Mouse (Mus musculus): ENCODE results near the gene Slc4a2.

The Slc4a2 gene

DNA sequence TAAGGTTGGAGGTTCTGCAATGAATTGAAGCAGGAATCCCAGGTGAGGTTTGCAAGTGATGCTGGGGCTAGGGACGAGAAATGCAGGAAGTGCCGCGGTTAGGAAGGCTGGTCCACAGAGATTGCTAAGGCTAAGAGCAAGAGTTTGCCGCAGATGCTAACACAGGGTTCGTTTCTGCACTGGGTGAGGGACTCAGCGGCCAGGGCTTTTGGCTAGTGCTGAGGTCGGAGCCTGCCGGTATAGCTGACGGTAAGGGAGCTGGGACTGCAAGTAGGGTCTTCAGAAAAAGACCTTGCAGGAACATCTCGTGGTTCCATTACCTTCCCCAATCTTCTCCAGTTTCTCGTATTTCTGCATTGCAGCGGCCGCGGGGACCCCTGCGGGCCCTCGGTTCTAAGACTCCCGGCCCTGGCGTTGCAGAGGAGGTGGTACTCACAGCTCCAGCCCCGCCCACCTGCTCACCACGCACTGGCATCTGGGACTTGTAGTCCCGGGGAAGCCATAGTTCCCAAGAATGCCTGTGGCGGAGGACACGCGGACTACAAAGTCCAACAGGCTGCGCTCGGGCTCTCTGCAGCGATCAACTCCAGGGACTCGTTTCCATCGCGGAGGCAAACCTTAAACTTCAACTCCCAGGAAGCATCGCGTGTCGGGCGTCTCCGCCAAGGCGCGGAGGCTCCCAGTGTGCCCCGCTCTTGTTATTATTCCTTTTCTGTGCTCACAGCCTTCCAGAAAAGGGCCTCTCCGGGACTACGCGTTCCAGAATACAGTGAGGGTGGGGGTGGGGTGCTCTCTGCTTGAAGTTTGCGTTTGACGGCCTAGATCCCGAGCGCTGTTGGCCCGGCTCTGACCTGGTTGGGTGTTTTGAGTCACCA, at the start of gene Slc4a2, which contains the start of gene Cdk5:
Gene Slc4a2 (plus strand): TSS at position 709 of the 875 bp plus-strand sequence.
Gene Cdk5 (minus strand): TSS at position 402 of the 875 bp plus-strand sequence.
- peak; percentile 99 to 100 for DNase-seq

DNA sequence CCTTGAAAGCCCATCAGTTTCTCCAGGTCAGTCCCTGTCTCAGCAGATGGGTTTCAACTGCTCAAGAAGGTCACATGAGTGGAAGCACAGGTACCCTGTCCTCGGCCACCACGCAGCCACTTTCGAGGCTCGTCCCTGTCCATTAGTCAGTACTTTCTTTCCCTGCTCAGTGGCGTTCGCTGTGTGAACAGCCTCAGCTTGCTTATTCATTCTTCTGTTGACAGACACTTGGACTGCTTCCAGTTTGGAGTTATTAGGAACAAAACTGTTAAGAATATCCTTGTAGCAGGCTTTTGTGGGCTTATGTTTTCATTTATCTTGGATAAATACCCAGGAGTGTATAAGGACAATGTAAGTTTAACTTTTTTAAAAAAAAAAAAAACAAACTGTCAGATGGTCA, 49.4 kb upstream of the Slc4a2 start:
- no peak for DNase-seq

DNA sequence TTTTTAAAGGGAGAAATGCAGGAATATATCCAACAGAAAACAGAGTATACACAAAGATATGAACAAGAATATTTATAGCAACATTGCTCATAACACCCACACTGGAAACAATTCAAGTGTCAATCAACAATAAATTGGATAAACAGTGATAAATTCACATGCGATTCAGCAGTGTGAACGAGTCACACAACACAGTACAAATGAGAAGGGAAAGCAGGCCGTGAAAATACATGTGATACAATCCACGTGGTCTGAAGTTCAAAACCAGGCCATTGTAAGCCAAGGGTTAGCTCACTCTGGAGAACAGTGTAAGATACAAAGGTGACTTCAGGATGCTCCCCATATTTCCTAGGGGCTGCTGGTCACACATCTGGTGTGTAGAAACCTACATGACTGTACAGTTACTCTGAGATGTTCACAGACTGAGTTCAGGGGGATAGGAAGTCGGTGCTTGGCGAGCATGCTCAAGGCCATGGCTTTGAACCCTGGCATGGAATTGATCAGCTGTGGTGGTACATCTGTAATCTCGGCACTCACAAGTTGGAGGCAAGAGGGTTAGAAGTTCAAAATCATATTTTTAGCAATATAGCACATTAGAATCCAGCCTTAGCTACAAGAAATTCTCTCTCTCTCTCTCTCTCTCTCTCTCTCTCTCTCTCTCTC, 48.8 kb upstream of the Slc4a2 start:
- no peak for DNase-seq

DNA sequence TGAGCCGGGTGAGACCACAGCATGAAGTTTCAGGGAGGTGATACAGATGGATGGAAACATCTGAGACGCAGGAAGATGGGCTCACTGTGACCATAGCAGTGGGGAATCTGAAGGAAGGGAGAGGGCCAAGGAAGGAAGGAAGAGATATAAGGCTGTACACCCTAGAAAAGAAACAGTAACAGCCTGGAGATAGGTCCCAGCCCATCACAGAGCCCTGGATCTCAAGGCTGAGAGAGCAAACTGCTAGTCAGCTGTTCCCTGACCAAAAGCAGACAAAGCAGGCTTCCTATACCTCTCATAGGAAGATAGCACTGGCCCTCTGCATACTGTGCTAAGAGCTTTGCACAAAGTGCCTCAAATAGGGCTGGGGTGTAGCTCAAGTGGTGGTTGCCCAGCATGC, 44.9 kb upstream of the Slc4a2 start:
- no peak for DNase-seq

DNA sequence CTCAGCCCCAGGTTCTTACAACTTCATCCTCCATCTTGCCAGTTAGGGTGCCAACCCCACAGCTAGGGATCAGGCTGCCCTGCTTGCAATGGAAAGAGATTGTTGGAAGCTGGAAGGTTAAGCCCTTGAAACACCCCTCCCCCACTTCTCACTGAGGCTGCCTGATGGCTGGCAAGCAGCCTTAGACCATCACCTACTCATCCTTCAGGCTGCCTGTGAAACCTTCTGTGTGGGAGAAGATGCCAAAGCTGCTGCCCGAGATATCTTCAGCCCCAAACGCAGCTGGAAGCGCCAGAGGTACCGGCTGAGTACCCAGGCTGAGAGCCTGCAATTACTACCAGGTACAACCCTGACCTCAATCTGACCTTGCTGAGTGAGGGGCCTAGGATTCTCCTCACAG, 44.1 kb upstream of the Slc4a2 start:
- no peak for DNase-seq

DNA sequence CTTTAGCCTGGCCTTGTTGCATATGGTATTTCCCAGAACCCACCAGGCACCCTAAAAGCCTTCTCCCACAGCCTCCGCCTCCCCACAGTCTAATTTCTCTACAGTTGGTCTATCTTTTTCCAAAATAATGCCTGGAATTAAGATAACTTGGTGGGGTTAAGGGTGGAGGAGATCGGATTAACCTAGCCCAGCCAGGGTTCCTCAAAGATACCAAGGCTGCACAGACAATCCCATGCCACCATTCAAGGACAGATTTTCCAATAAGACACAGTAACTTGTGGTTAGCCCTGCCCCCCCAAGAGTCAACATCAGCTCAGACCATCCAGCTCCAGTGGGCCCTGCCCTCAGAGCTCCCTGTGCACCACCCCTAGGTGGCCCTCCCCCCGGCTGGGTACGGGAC, 43.1 kb upstream of the Slc4a2 start:
- no peak for DNase-seq

DNA sequence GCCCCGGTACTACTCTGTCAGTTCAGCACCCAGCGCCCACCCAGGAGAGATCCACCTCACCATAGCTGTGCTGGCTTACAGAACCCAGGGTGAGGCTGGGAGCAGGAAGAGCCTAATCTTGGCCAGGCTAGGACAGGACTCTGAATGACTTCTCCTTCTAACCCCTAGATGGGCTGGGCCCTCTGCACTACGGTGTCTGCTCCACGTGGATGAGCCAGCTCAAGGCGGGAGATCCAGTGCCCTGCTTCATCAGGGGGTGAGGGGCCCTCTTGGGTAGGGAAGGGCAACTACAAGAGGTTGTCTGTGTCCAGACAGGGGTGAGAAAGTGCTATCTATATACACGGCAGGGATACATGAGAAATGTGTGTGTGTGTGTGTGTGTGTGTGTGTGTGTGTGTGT, 42.2 kb upstream of the Slc4a2 start:
- no peak for DNase-seq

DNA sequence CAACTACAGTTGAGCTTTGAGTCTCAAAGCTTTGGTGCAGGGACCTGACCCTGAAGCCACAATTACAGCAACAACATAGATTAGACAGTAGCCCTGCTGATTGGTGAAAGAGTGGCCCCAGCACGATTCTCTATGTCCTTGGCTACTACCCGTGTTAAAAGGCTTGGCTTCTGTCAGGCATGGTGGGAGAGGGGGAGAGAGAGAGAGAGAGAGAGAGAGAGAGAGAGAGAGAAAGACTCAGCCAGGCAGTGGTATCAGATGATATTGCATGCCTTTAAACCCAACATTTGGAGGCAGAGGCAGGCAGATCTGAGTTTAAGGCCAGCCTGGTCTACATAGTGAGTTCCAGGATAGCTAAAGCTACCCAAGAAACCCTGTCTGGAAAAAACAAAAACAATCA, 41.6 kb upstream of the Slc4a2 start:
- DNase-seq = no peak

DNA sequence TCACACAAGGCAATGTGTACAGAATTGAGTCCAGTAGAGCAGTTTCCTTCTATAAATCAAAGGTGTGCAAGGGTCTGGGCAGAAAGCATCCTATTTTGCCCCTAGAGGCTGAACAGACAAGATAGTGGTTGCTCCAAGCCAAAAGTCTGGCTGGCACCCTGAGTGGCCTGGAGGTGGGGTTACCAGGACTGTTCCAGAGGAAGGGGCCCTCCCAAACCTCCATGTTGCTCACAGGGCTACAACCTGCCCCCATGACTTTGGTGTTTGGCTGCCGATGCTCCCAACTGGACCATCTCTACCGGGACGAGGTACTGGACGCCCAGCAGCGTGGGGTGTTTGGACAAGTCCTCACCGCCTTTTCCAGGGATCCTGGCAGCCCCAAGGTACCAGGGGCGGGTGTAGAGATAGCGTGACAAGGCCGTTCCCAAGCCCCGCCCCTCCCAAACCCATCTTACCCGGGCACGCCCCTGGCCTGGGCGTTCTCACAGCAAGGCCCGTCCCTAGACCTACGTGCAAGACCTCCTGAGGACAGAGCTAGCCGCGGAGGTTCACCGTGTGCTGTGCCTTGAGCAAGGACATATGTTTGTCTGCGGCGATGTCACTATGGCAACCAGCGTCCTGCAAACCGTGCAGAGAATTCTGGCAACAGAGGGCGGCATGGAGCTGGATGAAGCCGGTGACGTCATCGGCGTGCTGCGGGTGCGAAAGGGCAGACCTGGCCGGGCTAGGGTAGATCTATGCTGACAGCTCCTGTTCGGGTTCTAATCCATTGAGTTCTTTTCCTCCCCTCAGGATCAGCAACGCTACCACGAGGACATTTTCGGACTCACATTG, 40.4 kb upstream of the Slc4a2 start:
- peak; percentile 91 to 93 for DNase-seq

DNA sequence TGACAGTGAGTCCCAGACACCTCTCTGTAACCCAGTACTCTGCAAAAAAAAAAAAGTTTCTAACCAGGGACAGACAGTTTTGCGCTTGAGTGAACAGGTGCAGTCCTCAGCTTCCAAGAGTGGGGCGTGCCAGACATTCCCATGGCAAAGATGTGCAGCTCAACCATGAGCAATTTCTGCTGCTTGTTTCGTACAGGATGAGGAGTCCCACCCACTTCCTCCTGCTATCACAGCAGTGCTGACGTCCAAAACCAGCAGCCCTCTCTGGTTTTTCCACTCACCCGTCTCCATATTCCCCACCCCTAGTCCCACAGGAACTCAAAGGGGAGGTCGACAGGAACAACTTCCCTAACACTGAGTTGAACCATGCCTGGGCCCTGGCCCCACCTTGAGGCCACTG, 39.2 kb upstream of the Slc4a2 start:
- DNase-seq = peak; percentile 67 to 77

DNA sequence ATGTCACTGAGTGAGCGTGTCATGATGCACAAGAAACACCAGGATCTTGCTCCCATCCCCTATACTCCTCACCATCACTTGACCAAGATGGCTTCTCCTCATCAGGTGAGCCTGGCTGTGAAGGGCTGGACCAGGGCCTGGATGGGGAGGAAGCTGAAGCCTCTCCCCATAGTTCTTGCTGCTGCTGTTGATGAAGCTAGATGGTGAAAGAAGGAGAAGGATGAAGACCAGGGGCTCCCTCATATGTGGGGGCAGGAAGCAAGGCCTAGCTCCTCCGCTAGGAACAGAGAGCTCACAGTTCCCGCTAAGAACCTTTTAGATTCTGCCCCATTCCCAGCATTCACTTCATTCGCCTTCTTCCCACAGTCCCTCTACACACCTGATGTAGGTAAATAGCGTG, 38.3 kb upstream of the Slc4a2 start:
- DNase-seq = no peak

DNA sequence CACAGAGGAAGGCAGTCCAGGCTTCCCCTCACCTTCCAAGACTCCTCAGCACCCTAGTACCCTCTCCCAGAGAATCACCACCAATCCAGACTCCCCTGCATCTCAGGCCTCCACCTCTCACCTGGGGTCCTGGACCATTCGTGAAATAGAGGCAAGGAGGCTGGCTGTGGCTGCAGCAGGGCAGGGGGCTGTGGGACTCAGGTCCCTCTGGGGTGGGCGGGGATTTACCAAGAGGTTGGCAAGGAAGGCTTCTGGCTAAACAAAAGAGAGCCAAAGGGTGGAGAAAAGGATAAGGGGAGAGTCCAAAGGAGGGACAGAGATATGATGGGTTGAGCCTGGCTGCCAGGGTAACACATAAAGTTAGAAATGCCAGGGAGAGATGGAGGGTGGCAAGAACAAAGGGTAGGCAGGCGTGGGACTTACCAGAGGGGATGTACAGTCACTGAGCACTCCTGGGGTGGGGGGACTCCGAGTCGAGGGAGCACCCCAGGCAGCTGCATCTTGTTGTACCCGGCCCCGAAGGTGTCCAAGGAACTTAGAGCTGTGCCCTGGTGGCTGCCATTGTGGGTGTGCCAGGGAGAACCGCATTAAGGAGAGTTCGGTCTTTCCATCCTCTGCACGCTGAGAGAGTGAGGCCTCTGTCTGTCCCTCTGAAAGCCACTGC, 37.6 kb upstream of the Slc4a2 start:
- DNase-seq = no peak

DNA sequence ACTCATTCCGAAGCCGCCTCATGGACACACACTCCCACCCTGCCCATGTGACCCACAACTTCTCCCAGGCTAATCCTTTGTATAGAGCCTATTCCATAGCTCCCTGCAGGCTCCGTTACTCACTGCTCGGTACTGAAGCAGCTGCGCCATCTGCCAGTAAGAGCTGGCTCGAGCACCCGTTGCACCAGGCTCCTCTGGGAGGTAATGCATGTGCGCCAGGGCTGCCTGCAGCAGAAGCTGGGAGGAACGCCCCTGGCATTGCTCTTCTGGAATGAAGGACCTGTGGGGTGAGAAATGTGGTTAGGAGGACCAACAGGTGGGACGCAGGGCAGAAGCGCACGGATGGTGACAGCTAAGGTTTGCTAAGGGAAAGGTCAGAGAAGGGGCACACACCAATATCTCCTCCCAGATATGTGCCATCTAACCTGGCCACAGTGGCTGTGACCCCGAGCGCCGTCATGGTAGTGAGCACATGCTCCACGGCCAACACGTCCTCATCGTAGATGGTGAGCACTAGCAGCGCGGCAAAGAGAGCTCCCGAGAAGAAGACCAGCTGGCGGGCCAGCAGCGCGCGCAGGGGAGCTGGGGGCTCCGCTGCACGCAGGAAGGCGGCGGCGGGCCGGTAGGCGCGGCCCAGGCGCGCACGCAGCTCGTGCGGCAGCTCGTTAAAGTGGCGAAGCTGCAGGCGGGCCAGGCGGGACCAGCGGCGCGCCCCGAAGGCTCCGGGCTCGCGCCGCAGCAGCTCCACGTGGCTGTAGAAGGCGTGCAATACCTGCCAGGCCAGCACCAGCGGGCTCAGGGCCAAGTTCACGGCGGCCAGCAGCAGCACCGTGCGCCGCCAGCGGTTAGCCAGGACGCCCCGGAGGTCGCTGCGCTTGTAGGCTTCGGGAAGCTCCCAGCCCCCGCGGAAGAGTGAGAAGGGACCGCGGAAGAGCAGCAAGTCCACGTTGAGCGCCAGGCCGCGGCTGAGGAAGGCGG, 36.1 kb upstream of the Slc4a2 start:
- peak; percentile 86 to 93 for DNase-seq

DNA sequence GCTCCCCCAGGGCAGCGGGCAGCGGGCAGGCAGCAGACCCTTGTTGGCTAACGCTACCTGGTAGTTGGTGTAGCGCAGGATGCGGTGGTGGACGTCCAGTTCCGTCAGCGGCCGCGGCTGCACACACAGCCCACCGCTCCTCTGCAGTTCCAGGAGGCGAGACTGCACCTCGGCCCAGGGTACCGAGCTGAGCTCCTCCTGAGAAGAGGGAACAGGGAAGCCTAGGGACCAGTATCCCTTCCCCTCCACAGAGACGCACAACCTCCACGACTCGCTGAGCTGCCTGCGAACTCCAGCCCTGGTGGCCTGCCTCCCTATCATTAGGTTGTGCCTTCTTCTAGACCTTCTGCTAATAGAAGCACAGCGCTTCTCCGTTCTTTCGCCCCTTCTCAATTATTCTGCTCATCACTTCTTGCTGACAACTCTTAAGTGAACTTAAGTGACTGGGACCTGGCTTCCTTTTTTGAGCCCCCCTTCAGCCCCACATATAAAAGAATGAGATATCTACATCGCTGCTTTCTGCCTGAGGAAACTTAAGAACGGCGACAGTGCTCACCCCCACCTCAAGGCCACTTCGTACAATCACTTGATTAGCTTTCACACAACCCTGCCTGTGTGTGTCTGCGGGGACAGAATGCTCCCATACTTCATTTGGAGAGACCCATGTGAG, 35.3 kb upstream of the Slc4a2 start:
- DNase-seq = no peak

DNA sequence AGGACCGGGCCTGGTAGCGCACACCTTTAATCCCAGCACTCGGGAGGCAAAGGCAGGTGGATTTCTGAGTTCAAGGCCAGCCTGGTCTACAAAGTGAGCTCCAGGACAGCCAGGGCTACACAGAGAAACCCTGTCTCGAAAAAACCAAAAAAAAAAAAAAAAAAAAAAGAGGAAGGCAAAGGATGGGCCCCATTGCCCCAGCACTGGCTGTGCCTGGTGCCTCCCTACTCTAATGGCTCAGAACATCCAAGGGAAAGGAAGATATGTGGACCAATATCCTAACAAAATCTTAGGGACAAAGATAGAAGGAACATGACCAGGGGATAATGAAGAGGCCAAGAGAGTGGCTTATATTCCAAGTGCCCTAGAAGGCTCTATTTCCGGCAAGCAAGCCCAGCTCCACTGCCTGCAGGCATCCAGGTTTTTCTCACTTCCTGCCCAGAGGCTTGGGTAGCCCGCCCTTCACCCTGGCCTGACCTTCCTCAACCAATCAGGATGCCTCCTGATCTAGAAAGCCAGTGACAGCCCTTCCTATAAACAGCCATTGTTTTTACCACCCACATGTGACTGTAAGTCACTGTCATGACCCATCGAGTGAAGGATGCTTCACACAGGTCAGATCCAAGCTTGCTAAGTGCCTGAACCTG, 34.5 kb upstream of the Slc4a2 start:
- peak; percentile 43 to 46 for DNase-seq

DNA sequence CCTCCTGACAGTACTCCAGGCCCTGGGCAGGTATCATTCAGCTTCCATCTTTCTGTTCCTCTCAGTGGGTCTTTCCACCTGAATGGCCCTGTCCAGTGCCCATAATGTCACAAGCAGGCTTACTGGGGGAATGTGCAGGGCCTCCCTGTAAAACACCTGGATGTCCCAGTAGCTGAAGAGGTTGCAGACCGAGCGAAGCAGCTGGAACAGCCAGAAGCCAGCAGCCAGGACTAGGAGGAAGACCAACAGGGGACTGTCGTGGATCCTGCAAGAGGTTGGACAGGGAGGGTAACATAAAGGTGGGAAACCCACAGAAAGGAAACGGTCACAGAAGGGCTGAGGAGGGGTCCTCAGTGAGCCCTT, 34.0 kb upstream of the Slc4a2 start:
- no peak for DNase-seq

DNA sequence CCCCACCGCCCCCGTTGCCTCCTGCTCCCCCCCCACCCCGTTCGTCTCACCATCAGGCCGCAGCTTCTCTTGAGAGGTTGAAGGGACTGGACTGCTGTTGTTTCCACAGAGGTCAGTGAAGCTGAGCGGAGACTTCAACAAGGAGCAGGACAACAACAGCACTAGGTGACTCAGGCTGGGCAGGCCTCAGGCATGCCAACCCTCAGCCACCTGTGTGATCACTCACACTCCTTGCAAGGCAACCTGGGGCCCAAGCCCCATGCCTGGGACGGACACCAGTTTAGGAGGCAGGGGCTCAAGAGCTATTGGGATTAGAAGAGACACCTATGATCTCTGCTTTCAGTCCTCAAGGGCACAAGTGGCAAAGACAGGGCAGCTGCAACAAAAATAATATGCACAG, 31.8 kb upstream of the Slc4a2 start, which contains the start of gene Atg9b:
Gene Atg9b (minus strand): TSS at position 280 of the 400 bp plus-strand sequence.
- DNase-seq = no peak

DNA sequence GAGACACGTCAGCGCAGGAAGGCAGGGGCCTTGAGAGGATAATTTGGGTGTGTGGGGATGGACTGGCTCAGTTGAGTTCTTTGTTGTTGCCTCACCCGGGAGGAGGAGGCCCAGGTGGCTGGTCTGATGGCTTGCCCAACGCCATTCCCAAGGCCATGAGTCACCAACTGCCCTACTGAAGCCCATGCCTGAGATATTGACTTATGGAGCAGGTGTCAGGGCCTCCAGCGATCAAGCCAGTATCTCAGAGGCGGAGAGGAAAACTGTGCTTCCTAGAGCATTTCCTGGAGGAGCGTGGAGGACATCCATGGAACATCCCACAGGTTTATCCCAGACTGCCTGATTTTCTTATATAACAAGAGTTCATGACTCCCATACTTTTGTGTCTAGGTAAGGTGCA, 30.9 kb upstream of the Slc4a2 start:
- no peak for DNase-seq

DNA sequence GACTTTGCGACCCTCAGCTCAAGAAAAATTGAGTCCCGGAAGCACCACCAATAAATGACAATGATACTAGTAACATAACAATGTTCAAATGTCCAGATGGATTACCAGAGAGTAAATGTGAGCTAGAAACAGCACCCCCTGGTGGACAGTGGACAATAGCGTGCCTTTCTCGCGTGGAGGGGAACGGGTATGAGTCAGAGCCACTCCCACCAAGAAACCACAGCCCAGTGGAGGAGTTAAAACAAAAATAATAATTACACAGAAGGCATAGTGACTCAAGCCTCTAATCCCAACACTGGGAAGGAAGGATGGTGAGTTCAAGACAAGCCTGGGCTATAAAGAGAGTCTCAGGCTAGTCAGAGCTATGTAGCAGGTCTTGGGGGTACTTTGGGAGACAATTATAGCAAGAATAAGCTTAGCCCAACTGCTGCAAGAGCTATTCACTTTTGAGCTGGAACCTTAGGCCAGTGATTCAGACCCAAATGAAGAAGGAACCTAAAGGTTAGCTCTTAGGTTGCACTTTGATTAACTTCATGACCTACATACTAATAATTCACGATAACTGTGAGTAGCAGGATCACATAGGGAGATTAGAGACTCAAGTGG, 30.1 kb upstream of the Slc4a2 start, which contains the start of gene Abcb8:
Gene Abcb8 (plus strand): TSS at position 272 of the 606 bp plus-strand sequence.
- peak; percentile 85 to 92 for DNase-seq
